Mouse (Mus musculus) effector memory CD4-positive, alpha-beta T cell, adult 5 months (primary cell): ENCODE data around the gene Spata2l. TPM values are rescaled to one million over a fixed set of nuclear protein-coding genes. Genes with fewer than 3 reads are reported as not detected.

Experiments used
- polyA plus RNA-seq: library from polyadenylated mRNA; unstranded; fragments of 100-300 nt; shearing (Covaris generic); gene quantifications from one replicate; pipeline ENCODE4 v1.2.1, GENCODE M21; 2017

The Spata2l gene
- polyA plus RNA-seq: 7.1 TPM

GRCm38 (mm10) chr8:123235520-123236497, at the start of gene Spata2l:
Spata2l (minus strand) TSS chr8:123236233.

GRCm38 (mm10) chr8:123254099-123254885, 18.3 kb upstream of the Spata2l start, which contains the start of the genes Zfp276 and Vps9d1:
Zfp276 (plus strand) TSS chr8:123254195.
Vps9d1 (minus strand) TSS chr8:123254348.

GRCm38 (mm10) chr8:123224278-123225266, 11.5 kb downstream of the Spata2l start, which contains the start of gene Cdk10:
Cdk10 (plus strand) TSS chr8:123224842.

GRCm38 (mm10) chr8:123212321-123213117, 23.5 kb downstream of the Spata2l start, which contains the start of the genes Chmp1a and Spata33:
Chmp1a (minus strand) TSS chr8:123212763.
Spata33 (plus strand) TSS chr8:123212832.

GRCm38 (mm10) chr8:123185566-123186409, 50.2 kb downstream of the Spata2l start, which contains the start of gene Dpep1:
Dpep1 (plus strand) TSS chr8:123186242.

Other genes starting within 250 kb of the Spata2l start
- 354 TPM for gene Ankrd11, start 194.0 kb downstream of the Spata2l start, polyA plus RNA-seq
- 79.6 TPM for gene Spg7, start 173.3 kb downstream of the Spata2l start, polyA plus RNA-seq
- gene Rpl13, start 133.9 kb downstream of the Spata2l start, polyA plus RNA-seq: 942 TPM
- 24.0 TPM for gene Cpne7, start 118.9 kb downstream of the Spata2l start, polyA plus RNA-seq
- 0.21 TPM for gene Sult5a1, start 77.9 kb downstream of the Spata2l start, polyA plus RNA-seq
- gene Dpep1, start 50.0 kb downstream of the Spata2l start, polyA plus RNA-seq: not detected
- gene Chmp1a, start 23.5 kb downstream of the Spata2l start, polyA plus RNA-seq: 129 TPM
- gene Spata33, start 23.4 kb downstream of the Spata2l start, polyA plus RNA-seq: not detected
- gene Cdk10, start 11.4 kb downstream of the Spata2l start, polyA plus RNA-seq: 18.5 TPM
- 28.2 TPM for gene Zfp276, start 18.0 kb upstream of the Spata2l start, polyA plus RNA-seq
- gene Vps9d1, start 18.1 kb upstream of the Spata2l start, polyA plus RNA-seq: 16.4 TPM
- gene Fanca, start 82.3 kb upstream of the Spata2l start, polyA plus RNA-seq: 5.9 TPM
- gene Spire2, start 96.5 kb upstream of the Spata2l start, polyA plus RNA-seq: not detected
- gene Tcf25, start 137.5 kb upstream of the Spata2l start, polyA plus RNA-seq: 376 TPM
- gene Mc1r, start 170.9 kb upstream of the Spata2l start, polyA plus RNA-seq: not detected
- gene Tubb3, start 175.2 kb upstream of the Spata2l start, polyA plus RNA-seq: 0.62 TPM
- 10.2 TPM for gene Def8, start 187.3 kb upstream of the Spata2l start, polyA plus RNA-seq
- 76.2 TPM for gene Afg3l1, start 241.7 kb upstream of the Spata2l start, polyA plus RNA-seq